Mouse (Mus musculus) forebrain, embryonic 13.5 days (tissue): ENCODE results near the gene Tdrd6. TPM values are rescaled to one million over a fixed set of nuclear protein-coding genes. Genes with fewer than 3 reads are reported as not detected.

ENCODE experiments used
- ATAC-seq: fragments of 200-750 bp; cut with Nextera tagmentation; 2 replicates; pipeline ENCODE4 v1.8.0; 2017
- H3K27ac ChIP-seq: fragments of 300-500 bp; sonication (generic); 2 replicates; pipeline ENCODE4 v1.5.1; 2015; ENCODE audit warnings: inconsistent platforms, mild to moderate bottlenecking, moderate library complexity
- H3K27me3 ChIP-seq: fragments of 300-500 bp; sonication (generic); 2 replicates; pipeline ENCODE4 v1.6.1; 2015; ENCODE audit warnings: mild to moderate bottlenecking, inconsistent platforms
- H3K36me3 ChIP-seq: fragments of 300-500 bp; sonication (generic); 2 replicates; pipeline ENCODE4 v1.6.1; 2015; ENCODE audit warnings: mild to moderate bottlenecking, inconsistent platforms; ENCODE audit not compliant: poor library complexity, severe bottlenecking
- H3K4me1 ChIP-seq: fragments of 300-500 bp; sonication (generic); 2 replicates; pipeline ENCODE4 v1.6.1; 2015; ENCODE audit warnings: inconsistent platforms
- H3K4me2 ChIP-seq: fragments of 300-500 bp; sonication (generic); 2 replicates; pipeline ENCODE4 v1.6.1; 2015; ENCODE audit warnings: inconsistent platforms, mild to moderate bottlenecking, moderate library complexity
- H3K4me3 ChIP-seq: fragments of 300-500 bp; sonication (generic); 2 replicates; pipeline ENCODE4 v1.5.1; 2015; ENCODE audit warnings: mild to moderate bottlenecking, inconsistent platforms
- H3K9ac ChIP-seq: fragments of 300-500 bp; sonication (generic); 2 replicates; pipeline ENCODE4 v1.6.1; 2015; ENCODE audit warnings: mild to moderate bottlenecking, inconsistent platforms
- H3K9me3 ChIP-seq: fragments of 300-500 bp; sonication (generic); replicated peaks from 2 replicates; pipeline ENCODE4 v1.6.1; 2016; ENCODE audit warnings: inconsistent platforms
- WGBS: fragments of 180-500 bp; shearing (Covaris S2); methylation state at CpG from one replicate; pipeline ENCODE4 v1.1.7; 2015; 5-methylcytosine and 5-hydroxymethylcytosine counted together
- polyA plus RNA-seq: library from polyadenylated mRNA; unstranded; fragments of >200 nt; fragmentation: Nextera tagmentation; extraction: Ambion mirVana; gene quantifications from 2 replicates; pipeline ENCODE4 v1.2.1, GENCODE M21; 2015

The Tdrd6 gene
- 0.03 and 0.17 TPM in 2 replicates for polyA plus RNA-seq

DNA sequence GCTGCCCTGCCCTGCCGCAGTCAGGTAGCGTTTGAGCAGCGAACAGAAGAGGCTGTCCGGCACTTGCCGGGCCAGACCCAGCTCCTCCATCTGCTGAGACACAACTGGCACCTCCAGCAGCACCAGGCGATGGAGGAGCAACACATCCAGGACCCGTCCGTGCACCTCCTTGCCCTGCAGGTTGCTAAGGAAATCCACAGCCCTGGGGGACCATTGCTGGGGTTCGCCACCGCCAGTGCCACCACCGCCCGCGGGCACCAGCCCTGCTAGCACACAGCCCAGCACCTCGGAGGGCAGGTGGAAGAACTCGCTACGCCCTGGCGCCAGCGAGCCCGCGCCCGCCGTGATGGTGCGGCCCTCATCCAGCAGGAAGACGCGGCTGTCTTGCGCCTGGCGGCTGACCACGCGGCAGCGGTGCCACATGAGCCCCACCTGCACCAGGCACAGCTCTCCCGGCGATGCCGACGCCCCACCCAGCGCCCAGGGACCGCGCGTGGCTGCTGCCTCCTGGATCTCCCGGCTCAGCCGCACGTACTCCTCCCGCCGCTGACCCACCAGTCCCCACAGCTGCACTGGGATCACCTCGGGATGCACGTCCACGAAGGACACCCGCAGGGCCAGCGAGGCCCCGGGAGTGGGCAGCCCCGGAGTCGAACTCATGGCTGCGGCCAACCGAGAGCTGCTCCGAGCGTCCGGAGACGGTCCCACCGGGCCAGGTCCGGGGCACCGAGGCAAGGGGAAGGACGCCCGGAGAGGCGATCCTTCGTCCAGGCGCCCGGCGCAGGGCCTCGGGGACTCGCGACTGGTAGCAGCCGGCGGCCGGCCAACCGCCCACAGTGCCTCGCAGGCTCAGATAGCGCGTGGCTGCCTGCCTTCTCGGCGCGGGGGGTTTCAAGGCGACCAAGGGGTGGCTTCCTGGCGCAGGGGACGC lies at the start of gene Tdrd6:
Gene Tdrd6, minus strand, starts transcription at position 804 of the 931 bp plus-strand sequence.
- H3K9ac ChIP-seq: peak within 1 kb of the TSS; percentile 62
- peak within 1 kb of the TSS; percentile 46 for H3K4me3 ChIP-seq
- no peaks in the 10 kb centered on the region for H3K36me3 ChIP-seq
- no peak within 1 kb of the TSS for H3K27ac ChIP-seq
- ATAC-seq: peak; percentile 73
- H3K27me3 ChIP-seq: peaks cover 39% of the 10 kb centered on the region
- WGBS: 1% methylated on average over 76 of the region's 83 CpGs
- H3K4me1 ChIP-seq: peaks cover 15% of the 10 kb centered on the region
- no peaks in the 10 kb centered on the region for H3K9me3 ChIP-seq
- H3K4me2 ChIP-seq: peak within 1 kb of the TSS; percentile 84

DNA sequence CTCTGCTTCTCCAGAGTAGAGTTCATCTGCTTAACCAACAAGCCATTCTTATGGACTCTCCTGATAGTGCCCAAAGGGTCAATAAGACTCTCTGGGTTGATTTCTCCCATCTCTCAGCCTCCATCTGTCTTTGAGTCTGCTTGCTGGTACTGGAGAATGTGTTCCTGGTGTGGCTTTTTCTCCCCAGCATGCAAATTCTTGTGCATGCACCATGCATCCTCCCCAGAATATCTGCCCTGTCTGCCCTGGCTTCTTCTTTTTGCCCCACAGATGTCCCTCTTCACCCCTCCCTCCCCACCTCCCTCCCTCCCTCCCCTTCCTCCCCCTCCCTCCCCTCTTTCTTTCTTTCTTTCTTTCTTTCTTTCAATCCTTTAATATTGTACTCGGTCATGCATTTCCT lies 47.2 kb upstream of the Tdrd6 start:
- Histone ChIP-seq H3K9me3 (no peaks in the 10 kb centered on the region), H3K4me1 (no peaks in the 10 kb centered on the region), H3K4me3 (no peak overlapping the region), H3K27ac (no peak overlapping the region), H3K27me3 (no peaks in the 10 kb centered on the region), H3K9ac (no peak overlapping the region), H3K4me2 (no peak overlapping the region), H3K36me3 (peaks cover 16% of the 10 kb centered on the region)
- 25% methylated on average over 1 of the region's 1 CpGs for WGBS
- ATAC-seq: no peak

DNA sequence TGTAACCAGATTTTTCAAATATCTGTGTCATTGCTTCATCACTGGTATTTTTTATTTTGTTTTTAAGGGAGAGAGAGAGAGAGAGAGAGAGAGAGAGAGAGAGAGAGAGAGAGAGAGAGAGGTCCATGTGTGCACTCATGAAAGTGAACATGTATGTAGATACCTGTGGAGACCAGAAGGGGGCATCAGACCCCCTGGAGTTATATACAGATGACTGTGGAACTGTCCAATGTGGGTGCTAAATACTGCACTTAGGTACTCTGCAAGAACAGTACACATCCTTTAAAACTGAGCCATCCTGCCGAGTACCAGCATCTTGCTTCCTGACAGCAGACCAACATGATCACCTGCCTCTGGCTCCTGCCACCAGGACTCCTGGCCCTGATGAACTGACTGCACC lies 46.1 kb upstream of the Tdrd6 start:
- Histone ChIP-seq H3K27ac (no peak overlapping the region), H3K4me1 (no peaks in the 10 kb centered on the region), H3K9ac (no peak overlapping the region), H3K27me3 (no peaks in the 10 kb centered on the region), H3K4me3 (no peak overlapping the region), H3K36me3 (peaks cover 13% of the 10 kb centered on the region; the same call in 1 of the 2 replicates), H3K9me3 (no peaks in the 10 kb centered on the region), H3K4me2 (no peak overlapping the region)
- WGBS: 95% methylated on average over 1 of the region's 1 CpGs
- no peak for ATAC-seq

DNA sequence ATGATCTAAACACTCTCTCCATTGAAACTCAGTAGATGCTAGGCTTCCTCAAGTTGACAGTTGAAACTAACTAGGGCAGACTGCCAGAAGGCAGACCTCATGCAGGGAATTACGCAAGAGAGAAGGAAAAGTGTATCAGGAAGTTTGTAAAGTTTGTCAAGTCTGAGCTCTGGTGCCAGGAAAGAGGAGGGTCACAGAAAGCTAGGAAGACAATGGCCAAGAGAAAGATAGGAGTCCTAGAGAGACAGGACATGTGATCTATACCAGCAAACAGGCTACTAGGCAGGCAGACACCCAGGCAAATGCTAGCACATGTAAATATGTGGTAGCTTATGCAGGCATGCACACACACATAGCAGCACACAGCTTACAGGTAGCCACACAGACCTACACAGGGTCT lies 45.1 kb upstream of the Tdrd6 start:
- Histone ChIP-seq H3K9me3 (no peaks in the 10 kb centered on the region), H3K36me3 (peaks cover 6% of the 10 kb centered on the region; the same call in 1 of the 2 replicates), H3K4me2 (no peak overlapping the region), H3K4me3 (no peak overlapping the region), H3K27me3 (no peaks in the 10 kb centered on the region), H3K9ac (no peak overlapping the region), H3K4me1 (no peaks in the 10 kb centered on the region), H3K27ac (no peak overlapping the region)
- 70% methylated on average over 1 of the region's 1 CpGs for WGBS
- ATAC-seq: no peak

- ATAC-seq: no peak
- H3K9ac ChIP-seq: no peak overlapping the region
Measured at GRCm38 (mm10) chr17:43671907-43672306, 41.8 kb upstream of the Tdrd6 start.

GRCm38 (mm10) chr17:43669145-43669695 lies 39.1 kb upstream of the Tdrd6 start:
- WGBS: 73% methylated on average over 6 of the region's 6 CpGs
- Histone ChIP-seq H3K27ac (no peak overlapping the region), H3K36me3 (no peaks in the 10 kb centered on the region), H3K9ac (peak overlapping the region; percentile 16; the same call in 1 of the 2 replicates), H3K4me3 (peak overlapping the region; percentile 95), H3K4me1 (peaks cover 33% of the 10 kb centered on the region), H3K4me2 (peak overlapping the region; percentile 59), H3K9me3 (no peaks in the 10 kb centered on the region), H3K27me3 (no peaks in the 10 kb centered on the region)
- no peak for ATAC-seq

More at GRCm38 (mm10) chr17:43671907-43672306, 41.8 kb upstream of the Tdrd6 start:
- WGBS: 92% methylated on average over 4 of the region's 4 CpGs
- Histone ChIP-seq H3K9me3 (no peaks in the 10 kb centered on the region), H3K4me1 (peaks cover 14% of the 10 kb centered on the region; the same call in 1 of the 2 replicates), H3K27ac (no peak overlapping the region), H3K4me2 (no peak overlapping the region), H3K4me3 (no peak overlapping the region), H3K36me3 (no peaks in the 10 kb centered on the region), H3K27me3 (no peaks in the 10 kb centered on the region)

GRCm38 (mm10) chr17:43667290-43667843 lies 37.3 kb upstream of the Tdrd6 start, which contains the start of gene Cyp39a1:
TSS of gene Cyp39a1 (plus strand) at chr17:43667425.
- no peaks in the 10 kb centered on the region for H3K27me3 ChIP-seq
- peak within 1 kb of the TSS; percentile 73 for H3K4me2 ChIP-seq
- under 1% methylated on average over 17 of the region's 17 CpGs for WGBS
- peaks cover 33% of the 10 kb centered on the region for H3K4me1 ChIP-seq
- peak within 1 kb of the TSS; percentile 92 for H3K9ac ChIP-seq
- peak within 1 kb of the TSS; percentile 95 for H3K4me3 ChIP-seq
- ATAC-seq: 0 out of 2 replicates have a peak, but pooled peaks have one; percentile 3
- H3K9me3 ChIP-seq: no peaks in the 10 kb centered on the region
- H3K27ac ChIP-seq: peak within 1 kb of the TSS; percentile 61; the same call in 1 of the 2 replicates
- H3K36me3 ChIP-seq: peaks cover 17% of the 10 kb centered on the region

- no peaks in the 10 kb centered on the region for H3K27me3 ChIP-seq
- H3K4me1 ChIP-seq: peaks cover 33% of the 10 kb centered on the region
- peak within 1 kb of the TSS; percentile 95 for H3K4me3 ChIP-seq
- peak within 1 kb of the TSS; percentile 92 for H3K9ac ChIP-seq
- H3K4me2 ChIP-seq: peak within 1 kb of the TSS; percentile 73
- no peaks in the 10 kb centered on the region for H3K9me3 ChIP-seq
- peak within 1 kb of the TSS; percentile 61; the same call in 1 of the 2 replicates for H3K27ac ChIP-seq
- peaks cover 20% of the 10 kb centered on the region for H3K36me3 ChIP-seq
- under 1% methylated on average over 41 of the region's 41 CpGs for WGBS
- ATAC-seq: peak; percentile 99
Measured at GRCm38 (mm10) chr17:43666576-43667289, 36.6 kb upstream of the Tdrd6 start, which contains the start of gene Slc25a27. TSS of gene Slc25a27 (minus strand) at chr17:43667214.

- Histone ChIP-seq H3K4me3 (no peak overlapping the region), H3K27me3 (no peaks in the 10 kb centered on the region), H3K9me3 (no peaks in the 10 kb centered on the region), H3K36me3 (peaks cover 78% of the 10 kb centered on the region), H3K4me2 (no peak overlapping the region), H3K27ac (no peak overlapping the region), H3K9ac (no peak overlapping the region), H3K4me1 (no peaks in the 10 kb centered on the region)
- WGBS: 71% methylated on average over 14 of the region's 14 CpGs
- no peak for ATAC-seq
Measured at GRCm38 (mm10) chr17:43651314-43652046, 21.4 kb upstream of the Tdrd6 start.

- no peaks in the 10 kb centered on the region for H3K27me3 ChIP-seq
- WGBS: 75% methylated on average over 10 of the region's 10 CpGs
- peaks cover 86% of the 10 kb centered on the region for H3K36me3 ChIP-seq
Measured at GRCm38 (mm10) chr17:43649641-43650436, 19.7 kb upstream of the Tdrd6 start.

More at GRCm38 (mm10) chr17:43649641-43650436, 19.7 kb upstream of the Tdrd6 start:
- no peak overlapping the region for H3K27ac ChIP-seq
- H3K4me3 ChIP-seq: no peak overlapping the region
- H3K4me2 ChIP-seq: no peak overlapping the region
- no peak for ATAC-seq
- H3K9me3 ChIP-seq: no peaks in the 10 kb centered on the region
- H3K4me1 ChIP-seq: no peaks in the 10 kb centered on the region
- no peak overlapping the region for H3K9ac ChIP-seq
